Comparison of ENCODE assay signal across 15 mouse cellular contexts in genomic region chr13:24430215-24430614, GRCm38 (mm10).
"Had no signal": no experiment of that assay in that cellular context is flagged by ENCODE, and none has a peak within 500 bp of the region (broad histone marks: within the 10 kb centered on the region; RNA-seq: fewer than 3 reads in every experiment).

No protein-coding gene starts in this region.

- H3K4me3 ChIP-seq: limb, embryonic 12.5 days; limb, embryonic 15.5 days; megakaryocyte, embryonic 14.5 days; midbrain, embryonic 10.5 days; midbrain, embryonic 13.5 days had no signal

- H3K4me2 ChIP-seq: limb, embryonic 12.5 days; limb, embryonic 15.5 days; lung, embryonic 14.5 days; midbrain, embryonic 13.5 days had no signal

- H3K4me1 ChIP-seq: limb, embryonic 12.5 days; limb, embryonic 15.5 days; midbrain, embryonic 10.5 days; midbrain, embryonic 13.5 days had no signal

- H3K9me3 ChIP-seq: limb, embryonic 12.5 days; limb, embryonic 15.5 days; megakaryocyte, embryonic 14.5 days; midbrain, embryonic 10.5 days; midbrain, embryonic 13.5 days had no signal

- H3K27ac ChIP-seq: limb, embryonic 12.5 days; limb, embryonic 15.5 days; macrophage; midbrain, embryonic 10.5 days; midbrain, embryonic 13.5 days had no signal

- ATAC-seq: lung, postnatal 0 days; midbrain, embryonic 13.5 days; midbrain, embryonic 16.5 days had no signal

- DNase-seq: kidney, adult 9 months; kidney, postnatal 14 days; kidney, postnatal 4 days; left cerebral cortex, postnatal 4 days; lung, embryonic 14.5 days; thymus, adult 18-20 months; thymus, postnatal 36 days had no signal

- H3K9ac ChIP-seq: limb, embryonic 12.5 days; limb, embryonic 15.5 days; lung, embryonic 14.5 days; midbrain, embryonic 13.5 days had no signal

- H3K36me3 ChIP-seq: limb, embryonic 12.5 days; limb, embryonic 15.5 days; midbrain, embryonic 10.5 days; midbrain, embryonic 13.5 days had no signal

- H3K27me3 ChIP-seq: limb, embryonic 12.5 days; limb, embryonic 15.5 days; megakaryocyte, embryonic 14.5 days; midbrain, embryonic 13.5 days had no signal
